Mouse (Mus musculus) urinary bladder, adult 18-20 months (tissue): ENCODE measurements at regions not wholly inside any gene's neighbourhood (a gene's known extent, or its start where the extent isn't known, plus 50 kb on each side); places are given as distances from the start of the nearest gene placed in this dataset.
A peak's percentile ranks its signal among the peaks of the same experiment; 100 is the strongest.

ENCODE experiments used
- DNase-seq, 2 experiments: peaks; one replicate each; pipeline ENCODE4 v3.0.0; 2022; ENCODE audit warnings: low spot score in 2 of 2, mixed read lengths in 2 of 2

DNA sequence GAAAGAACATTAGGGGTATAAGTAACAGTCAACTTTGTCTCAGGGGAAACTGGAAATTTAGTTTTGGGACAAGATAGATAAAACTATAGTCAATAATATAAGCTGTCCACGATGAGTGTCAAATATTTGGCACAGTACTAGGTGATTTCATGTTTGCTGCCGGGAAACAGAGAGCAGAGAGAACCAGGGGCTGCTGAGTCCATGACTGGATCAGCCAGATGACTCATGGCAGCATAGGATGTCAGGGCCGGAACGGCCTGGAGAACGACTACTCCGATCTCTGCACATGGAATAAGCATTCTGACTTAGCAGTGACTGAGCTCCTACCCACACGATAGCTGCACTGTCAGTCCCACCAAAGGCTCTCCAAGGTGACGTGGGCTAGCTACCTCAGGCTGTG is 197.6 kb upstream of the Bmper start:
- no peak for DNase-seq

DNA sequence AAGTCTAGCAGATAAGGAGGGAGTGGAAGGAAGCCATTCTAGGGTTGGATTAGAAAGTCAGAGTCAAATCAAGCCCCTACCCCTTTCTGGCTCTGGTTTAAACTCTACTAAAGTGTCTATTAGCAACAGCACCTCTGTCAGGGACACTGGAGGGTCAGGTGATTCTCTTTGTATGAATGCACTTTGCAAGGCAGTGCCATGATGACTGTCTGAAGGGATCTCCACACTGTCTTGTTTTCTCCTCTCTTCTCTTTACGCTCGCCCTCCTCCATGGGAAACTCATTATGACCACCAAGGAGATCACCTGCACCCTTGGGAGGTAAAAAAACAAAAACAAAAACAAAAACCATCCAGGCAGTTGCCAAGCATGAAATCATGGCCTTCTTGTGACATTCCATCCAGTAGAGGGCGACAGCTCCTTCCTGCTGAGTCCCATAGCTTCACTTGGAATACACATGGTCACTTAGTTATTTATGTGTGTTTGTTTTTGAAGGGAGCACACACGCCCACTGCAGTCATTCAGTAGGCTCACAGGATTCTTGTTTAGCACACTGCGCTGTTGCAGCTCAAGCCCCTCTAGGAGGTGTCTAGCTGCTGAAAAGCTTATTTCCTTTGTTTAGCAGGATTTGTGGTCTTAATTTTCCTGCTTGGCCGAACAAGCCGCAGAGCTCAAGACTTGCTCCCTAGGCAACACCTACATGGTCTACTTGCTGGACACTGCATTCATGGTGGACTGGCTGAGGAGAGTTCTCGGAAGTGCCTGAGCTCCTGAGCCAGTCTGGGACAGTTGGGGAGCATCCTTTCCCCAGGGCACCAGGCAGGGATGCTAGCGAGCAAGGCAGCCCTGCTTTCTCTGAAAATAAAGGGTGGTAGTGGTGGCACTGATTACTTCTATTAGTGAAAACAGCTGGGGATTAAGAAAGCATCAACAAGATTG is 195.2 kb upstream of the Bmper start:
- DNase-seq: no peak

DNA sequence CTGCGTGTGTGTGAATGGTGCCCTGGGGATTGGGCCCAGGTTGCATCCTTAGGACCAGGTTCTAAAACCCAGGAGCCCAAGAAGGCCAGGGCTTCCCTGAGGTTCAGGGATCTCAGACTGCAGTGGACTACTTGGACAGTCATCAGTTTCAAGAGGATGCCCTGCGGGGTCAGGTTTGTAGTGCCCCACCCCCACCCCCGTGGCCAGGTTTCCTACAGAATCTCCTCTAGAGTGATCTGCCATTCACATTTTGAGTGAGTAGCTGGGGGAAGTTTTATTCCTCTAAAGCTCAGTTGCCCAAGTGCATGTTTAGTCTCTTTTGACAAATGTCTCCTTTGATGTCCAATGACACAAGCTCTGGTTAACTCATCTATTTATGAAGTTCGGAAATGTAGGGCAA is 193.5 kb upstream of the Bmper start:
- DNase-seq: no peak

DNA sequence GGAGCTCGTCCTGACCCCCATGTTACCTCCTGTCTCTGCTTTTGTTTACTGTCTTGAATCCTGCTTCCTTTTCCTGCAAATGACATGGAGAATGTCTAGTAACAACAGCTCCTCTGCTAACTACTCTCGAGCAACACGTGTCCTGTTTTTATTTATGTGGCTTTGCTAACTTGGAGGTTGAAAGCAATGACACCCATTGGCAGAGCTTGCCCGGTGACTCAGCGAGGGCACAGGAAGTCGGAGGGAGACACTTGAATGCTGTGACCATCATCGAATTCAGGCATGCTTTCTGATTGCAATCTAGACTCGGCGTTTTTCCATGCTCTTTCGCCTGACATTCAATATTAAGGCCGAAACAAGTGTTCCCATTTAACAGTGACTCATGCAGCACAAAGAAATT is 192.7 kb upstream of the Bmper start:
- DNase-seq: peak in 1 of 2 experiments; percentile 17

DNA sequence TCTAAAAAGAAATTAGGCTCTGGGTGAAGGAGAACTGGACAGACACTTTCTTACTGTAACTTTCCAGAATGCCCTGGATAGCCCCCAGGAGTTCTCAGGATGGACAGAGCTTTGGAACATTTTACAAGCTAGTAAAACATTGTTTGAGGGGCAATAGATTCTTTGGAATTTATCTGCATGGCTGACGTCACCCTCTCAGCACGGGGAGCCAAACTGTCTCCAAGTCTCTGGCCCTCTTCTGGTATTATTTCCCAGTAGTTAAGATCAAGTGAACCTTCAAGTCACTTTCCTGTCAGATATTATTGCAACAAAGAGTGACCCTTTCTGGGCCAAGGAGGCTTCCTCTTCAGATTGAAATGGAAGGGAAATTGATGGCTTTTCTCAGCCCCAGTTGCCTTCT is 192.3 kb upstream of the Bmper start:
- no peak for DNase-seq

DNA sequence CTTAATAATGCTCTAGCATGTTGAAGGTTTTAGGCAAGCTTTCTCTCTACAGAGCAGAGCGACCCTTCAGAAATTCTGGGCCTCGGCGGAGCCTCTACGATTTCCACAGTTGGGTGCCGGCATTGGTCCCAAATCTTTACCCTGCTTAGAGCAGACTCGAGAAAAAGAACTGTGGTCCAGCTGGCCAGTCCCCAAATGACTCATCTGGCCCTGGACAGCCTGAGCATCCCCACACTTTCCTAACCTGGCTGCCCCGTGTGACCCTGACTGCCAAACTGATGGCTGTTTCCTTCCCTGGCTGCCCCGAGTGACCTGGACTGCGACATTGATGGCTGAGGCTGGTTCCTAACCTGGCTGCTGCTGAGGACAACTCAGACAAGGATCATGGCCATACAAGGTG is 191.0 kb upstream of the Bmper start:
- no peak for DNase-seq

DNA sequence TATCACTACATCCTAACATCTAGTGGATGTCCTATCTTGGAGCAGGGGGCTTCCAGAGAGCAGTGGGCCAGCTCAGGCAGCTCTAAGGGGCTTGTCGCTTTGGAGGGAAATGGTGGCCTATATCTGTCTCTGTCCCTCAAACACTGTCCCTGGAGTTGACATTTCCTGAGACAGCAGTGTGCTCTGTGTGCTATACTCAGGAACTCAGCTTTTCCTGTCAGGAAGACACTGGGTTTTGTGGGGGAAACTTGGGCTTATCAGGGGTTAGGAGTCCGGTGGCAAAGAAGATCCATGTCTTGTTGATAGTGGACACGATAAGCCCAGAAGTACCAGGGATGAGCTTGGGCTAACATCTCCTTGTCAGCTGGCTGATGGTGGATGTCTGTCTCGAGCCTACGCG is 187.6 kb upstream of the Bmper start:
- no peak for DNase-seq

DNA sequence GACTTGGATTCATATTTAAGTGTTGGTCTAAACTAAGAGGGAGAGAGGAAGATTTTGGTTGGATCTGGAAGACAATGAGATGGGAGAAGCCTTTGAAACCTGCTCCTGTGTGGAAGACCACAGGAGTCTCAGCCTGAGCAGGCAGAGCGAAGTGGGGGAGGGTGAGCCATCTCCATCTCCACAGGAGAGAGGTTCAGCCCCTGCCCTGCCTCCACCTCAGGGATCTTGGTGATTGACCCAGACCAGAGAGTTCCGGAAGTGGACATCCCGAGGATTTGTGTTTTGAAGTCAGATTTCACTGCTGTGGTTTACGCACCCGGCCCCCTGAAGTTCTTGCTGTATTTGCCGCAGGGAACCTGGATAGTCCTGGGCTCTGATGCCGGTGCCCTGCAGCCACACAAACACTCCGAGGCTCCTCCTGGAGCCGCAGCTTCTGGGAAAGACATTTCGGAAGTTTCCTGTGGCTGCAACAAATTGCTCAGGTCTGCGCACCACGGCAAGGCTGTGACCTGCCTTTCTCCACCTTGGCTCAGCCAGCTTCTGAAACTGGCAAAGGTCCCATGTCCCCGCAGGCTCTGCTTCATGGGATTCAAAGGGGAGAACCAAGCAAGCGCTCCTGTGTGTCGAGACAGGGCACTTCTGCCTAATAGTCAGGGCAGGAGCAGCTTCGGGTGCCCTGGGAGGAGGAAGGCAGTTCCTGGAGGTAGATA is 186.8 kb upstream of the Bmper start:
- no peak for DNase-seq

DNA sequence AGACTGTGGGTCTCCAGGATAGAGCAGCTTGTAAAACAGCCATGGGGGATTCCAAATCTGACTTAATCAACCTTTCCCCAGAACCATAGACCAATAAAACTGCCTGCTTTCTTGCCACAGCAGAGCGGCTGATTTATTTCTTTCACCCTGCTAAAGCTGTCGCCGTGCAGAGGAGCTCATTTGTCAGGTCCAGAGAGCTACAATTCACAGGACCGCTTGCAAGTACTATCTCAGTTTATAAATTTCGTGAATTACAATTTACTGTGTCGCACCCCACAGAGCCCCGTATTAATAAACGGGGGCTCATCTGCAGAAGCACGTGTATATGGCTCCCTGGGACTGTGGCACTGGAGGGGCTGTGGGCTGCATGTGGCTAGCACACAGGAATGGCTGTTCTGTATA is 185.4 kb upstream of the Bmper start:
- no peak for DNase-seq

DNA sequence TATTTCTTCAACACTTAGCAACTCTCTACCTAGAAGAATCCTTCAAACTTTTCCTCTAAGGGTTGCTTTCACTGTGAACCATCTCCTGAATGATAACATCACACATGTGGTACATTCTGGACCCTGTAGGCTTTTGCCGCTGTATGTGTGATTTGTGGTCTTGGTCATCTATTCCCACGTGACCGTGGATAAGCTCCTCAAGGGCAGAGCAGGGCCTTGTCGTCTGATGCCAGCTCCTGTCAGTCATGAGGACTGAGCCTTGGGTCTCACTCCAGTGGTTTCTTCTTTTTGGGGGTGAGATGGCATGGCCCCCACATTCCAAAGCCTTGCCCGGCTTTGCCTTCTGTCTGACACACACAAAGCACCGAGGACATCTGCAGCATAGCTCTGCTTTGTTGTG is 183.3 kb upstream of the Bmper start:
- DNase-seq: no peak

DNA sequence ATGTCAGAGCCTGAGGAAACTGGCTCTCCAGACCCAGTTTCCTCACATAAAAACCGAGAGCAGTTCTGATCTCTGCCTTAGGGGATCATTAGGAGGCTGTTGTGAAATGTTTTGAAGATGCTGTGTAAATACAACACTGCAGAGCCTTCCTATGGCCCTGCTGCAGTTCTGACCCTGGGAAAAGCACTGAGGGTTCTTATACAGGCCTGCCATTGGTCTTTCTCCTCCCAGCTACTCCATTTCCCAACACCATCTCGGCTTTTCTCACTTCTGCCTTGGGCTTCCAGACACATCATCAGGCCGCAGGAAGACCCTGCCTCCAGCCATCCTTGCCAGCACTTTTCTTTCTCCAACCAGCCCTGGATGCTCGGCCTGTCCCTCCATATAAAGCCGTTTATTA is 181.9 kb upstream of the Bmper start:
- DNase-seq: no peak

DNA sequence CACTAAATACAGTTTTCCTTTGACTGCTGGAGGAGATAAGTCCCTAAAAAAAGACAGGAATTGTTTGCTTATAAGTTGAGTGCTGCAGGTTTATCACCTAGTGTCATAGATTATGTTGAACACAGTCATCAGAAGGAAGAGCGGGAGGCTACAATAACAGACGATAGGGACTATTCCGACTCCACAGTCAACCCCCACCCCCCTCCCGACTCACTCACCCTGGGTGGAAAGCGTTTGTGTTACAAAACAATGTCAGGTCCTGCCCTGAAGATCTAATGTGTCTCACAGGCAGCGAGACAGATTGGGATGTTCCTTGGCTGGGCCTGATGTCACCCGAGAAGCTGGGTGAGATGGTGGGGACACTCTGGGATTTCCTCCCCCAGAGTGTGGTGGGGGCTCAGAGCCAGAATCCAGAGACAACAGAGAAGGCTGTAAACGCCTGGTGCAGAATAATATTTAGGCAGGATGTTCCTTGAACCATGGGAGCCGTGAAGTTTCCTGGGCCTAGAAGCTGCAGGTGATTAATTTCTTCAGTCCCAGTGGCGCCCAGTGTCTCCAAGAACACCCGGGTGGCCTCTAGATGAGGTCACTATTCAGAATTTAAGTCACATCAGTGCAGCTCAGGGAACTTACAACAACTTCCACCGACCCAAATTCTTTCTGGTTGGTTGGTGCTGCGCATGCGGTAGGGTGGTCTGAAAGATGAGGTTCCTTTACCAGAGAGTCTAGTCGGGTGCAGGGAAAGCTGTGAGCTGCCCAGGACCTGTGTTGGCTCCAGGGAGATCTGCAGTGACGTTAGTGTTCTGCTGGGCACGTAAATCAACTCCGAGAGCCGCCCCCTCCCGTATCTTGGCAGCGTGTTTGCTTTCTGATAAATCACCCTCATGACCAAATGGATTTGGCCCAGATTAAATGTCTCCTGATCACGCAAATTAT is 181.1 kb upstream of the Bmper start:
- DNase-seq: no peak

DNA sequence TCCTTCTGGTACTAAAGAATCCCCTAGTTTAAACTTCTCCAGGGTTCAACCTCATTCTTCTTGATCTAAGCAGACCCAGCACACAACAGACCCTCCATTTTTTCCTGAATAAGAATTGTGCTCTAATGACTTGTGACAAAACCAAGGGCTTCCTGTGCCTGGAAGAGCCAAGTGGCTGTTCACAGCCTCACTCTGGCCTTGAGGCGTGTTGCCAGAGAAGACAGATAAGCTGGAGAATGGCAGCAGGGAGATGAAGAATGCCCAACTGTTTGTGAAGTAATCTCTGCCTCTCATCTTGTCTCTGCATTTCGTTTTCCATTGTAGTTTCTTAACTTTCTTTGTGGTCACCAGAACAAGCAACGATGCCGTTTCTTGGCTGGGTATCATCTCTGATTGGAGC is 179.9 kb upstream of the Bmper start:
- no peak for DNase-seq

DNA sequence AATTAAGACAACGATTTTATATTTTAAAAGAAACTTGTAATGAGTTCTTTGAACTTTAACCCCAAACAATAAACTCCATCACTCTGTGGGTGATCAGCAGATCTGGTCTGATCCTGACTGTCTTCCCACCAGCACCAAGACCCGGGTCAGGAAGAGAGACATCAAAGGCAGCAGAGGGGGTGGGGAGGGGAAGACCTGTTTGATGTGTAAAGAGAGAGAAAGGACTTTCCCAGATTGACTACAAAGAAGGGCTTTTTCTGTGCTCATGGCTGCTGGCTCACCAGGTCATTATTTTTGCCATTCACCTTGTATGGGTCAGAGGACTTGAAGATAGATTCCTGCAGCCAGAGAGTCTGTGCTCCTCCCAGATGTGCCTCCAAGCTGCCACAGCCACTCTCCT is 177.4 kb upstream of the Bmper start:
- DNase-seq: no peak

DNA sequence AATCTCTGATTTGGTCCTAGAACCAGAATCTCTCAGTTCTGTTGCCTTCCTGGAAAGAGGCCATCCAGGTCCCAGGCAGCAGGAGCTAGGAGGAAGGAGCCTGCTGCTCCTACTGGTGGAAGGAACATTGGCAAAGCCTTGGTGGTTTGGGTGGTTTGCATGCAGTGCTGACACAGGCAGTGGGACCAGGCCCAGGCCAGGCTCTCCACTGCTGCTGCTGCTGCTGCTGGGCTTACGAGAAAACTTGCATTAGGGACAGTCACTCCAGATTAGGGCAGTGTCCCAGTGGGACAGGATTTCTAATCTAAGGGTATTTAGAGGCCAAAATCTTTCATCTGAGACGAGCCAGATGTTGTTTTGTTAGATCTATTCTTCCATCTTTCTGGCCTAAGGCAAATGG is 172.1 kb upstream of the Bmper start:
- DNase-seq: no peak

DNA sequence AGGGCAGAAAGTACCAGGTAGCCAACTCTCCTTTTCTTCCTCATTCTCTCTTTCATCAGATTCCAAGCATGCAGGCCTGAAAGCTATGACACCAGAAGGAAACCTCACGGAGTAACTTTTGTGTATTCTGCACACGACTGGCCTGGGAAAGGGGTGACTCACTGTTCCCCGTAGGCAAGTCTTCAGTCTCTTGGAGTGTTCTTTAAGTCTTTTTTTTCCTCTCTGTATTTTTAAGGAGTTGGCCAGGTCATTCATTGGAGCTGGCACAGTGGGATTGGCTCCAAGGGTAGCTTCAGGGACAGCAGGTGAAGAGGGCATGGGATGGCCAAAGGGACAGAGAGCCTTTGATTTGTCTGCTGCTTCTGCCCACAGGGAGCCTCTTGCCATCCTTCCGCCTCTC is 163.3 kb upstream of the Bmper start:
- no peak for DNase-seq

DNA sequence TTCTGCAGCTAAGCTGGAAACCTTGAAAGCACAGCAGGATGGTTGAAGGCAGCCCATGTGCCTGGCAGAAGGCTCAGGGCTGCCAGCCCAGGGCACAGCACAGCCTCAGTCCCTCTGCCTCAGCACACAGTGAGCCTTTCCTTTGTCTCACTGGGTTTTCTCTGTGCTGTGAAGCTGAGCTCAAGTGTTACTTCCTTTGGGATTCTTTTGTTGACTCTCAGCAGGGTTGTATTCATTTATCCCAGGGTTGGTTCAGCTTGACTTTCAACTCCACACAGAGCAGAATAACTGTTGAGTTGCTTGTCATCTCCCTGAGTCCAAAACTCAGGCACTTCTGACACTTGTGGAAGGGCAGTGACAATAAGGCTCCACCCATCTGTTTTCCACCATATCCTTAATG is 162.3 kb upstream of the Bmper start:
- no peak for DNase-seq

DNA sequence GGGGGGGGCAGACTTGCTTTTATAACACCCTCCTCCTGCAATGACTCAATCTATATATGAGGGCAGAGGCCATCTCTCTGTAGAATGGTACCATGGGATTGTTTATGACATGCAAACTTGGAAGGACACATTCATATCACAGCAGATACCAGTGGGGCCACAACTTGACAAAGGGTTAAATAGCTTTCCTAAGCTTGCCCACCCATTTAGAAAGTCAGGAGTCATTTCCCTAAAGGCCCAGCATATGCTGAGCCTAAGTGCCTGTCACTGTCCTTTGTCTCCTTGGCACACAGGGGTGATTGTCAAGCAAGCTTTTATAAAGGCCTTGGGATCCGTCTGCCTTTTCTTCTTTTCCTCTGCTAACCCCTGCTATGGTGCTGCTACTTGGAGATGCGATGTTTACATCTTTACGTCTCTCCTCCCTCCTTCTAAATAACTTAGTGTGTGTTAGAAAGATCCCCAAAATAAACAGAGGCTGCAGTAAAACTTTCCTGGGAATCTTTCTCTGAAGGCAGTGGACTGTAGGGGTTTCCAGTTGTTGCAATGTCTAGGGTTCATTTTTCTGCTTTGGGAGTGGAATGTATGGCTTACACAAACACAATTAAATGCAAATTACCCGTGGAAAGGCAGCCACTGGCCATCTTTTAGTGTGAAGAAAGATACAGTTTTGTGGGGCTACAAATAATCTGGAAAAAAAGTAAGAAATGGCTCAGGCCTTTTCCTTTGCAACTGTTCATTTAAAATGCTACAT is 161.5 kb upstream of the Bmper start:
- no peak for DNase-seq

DNA sequence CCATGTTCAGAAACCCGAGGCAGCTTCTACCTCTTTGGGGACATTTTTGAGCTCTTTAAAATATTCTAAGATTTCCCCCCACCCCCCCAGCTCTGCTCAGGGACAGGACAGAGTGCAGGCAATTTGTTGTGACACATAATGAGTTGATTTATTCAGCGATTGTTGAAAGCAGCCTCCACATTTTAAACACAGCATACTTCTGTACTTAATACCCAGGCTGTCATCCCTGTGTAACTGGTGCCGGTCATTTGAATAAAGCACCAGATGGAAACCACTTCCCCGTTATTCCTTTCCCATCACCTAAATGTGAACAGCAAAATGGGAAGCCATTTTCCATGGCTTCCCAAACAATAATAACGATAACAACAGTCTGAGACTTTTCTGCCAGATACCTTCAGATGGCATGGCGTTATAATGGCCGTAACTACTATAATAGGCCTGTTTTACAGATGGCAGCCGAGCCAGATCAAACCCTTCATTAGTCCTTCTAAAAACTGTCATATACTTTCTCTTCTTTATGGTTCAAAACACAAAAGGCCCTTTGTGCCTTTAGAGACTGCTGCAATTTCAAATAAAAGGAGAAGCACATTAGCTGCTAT is 160.7 kb upstream of the Bmper start:
- DNase-seq: no peak

DNA sequence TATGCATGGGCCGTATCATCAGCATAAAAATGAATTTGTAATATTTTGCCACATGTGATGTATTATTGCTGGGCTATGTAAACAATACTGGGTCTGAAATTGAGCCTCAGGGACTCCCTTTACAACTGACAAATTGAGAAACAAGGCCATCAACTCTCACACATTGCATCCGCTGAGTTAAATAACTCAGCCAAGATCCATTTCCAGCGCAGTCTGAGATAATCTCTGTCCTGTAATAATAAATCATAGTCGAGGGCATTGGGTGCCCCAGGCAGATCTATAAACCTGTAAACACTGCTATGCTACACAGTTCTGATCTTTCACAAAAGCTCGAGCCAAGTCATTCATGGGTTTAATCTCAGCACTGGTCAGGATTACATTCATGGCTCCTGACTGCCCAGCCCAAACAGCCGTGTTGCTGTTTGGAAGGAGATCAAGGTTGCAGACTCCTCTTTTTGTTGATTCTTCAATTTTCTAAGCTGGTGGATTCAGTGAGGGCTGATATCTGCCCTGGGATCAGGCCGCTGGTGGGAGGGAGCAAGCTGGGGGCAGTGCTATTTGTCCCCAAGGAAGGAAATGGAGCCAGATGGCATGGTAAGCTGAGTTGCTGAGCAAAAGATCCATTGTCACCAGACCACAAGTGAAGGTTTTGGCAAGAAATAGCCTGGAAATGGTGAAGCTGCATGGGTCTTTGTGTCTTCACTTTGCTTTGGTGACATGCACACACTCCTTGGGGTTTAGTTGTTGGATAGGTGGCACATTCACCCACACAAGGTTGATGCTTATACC is 160.0 kb upstream of the Bmper start:
- no peak for DNase-seq
